Mouse (Mus musculus): ENCODE measurements around the gene Hist1h3d. TPM values are rescaled to one million over a fixed set of nuclear protein-coding genes. Genes with fewer than 3 reads are reported as not detected.

Gene Hist1h3d
- total and polyA plus RNA-seq, 3 experiments: 0.94 to 182 (median 13.5) TPM

GRCm38 (mm10) chr13:23543965-23544786, 31.4 kb upstream of the Hist1h3d start, which contains the start of gene Hist1h3f:
Hist1h3f (plus strand) TSS chr13:23544052.
- no peak for TF ChIP-seq ZNF384 (IDR thresholded peaks at IDR 0.05; ENCODE audit: low read depth, low read length)
- no peak for TF ChIP-seq ETS1 (conservative IDR thresholded peaks at IDR 0.05; ENCODE audit: low read depth, low read length)
- TF ChIP-seq ELF1 (IDR thresholded peaks at IDR 0.05; ENCODE audit: low read depth, low read length): peak; percentile 99
- TF ChIP-seq MAFK (IDR thresholded peaks at IDR 0.05; ENCODE audit: insufficient replicate concordance, low read length): 0 out of 2 replicates have a peak, but pooled peaks have one; percentile 7
- peak; percentile 93 for TF ChIP-seq CHD2 (IDR thresholded peaks at IDR 0.05; ENCODE audit: low read length)
- TF ChIP-seq CHD1 (IDR thresholded peaks at IDR 0.05; ENCODE audit: low read depth, low read length): no peak; the same call in none of the 2 replicates
- no peak for TF ChIP-seq CTCF (conservative IDR thresholded peaks at IDR 0.05 in 1 of 2, IDR thresholded peaks at IDR 0.05 in 1 of 2; ENCODE audit: low read depth in 2 of 2, low read length in 2 of 2)
- peak; percentile 99 for TF ChIP-seq TBP (conservative IDR thresholded peaks at IDR 0.05; ENCODE audit: low read depth, low read length)
- peak; percentile 80 for TF ChIP-seq TCF12 (IDR thresholded peaks at IDR 0.05; ENCODE audit: low read depth, low read length)
- peak; percentile 98 for TF ChIP-seq POLR2A (IDR thresholded peaks at IDR 0.05; ENCODE audit: low read depth, low read length)
- TF ChIP-seq KAT2A (IDR thresholded peaks at IDR 0.05; ENCODE audit: insufficient replicate concordance, low read length): 0 out of 2 replicates have a peak, but pooled peaks have one; percentile 67
- TF ChIP-seq ZMIZ1 (IDR thresholded peaks at IDR 0.05; ENCODE audit: low read depth, low read length): peak; percentile 99
- TF ChIP-seq UBTF (IDR thresholded peaks at IDR 0.05; ENCODE audit: low read depth, low read length): peak; percentile 90
- TF ChIP-seq MEF2A (IDR thresholded peaks at IDR 0.05; ENCODE audit: borderline replicate concordance, low read depth, low read length): no peak
- TF ChIP-seq MAX (IDR thresholded peaks at IDR 0.05; ENCODE audit: low read length): 0 out of 2 replicates have a peak, but pooled peaks have one; percentile 8
- TF ChIP-seq IRF4 (IDR thresholded peaks at IDR 0.05; ENCODE audit: low read depth, low read length): peak; percentile 8; the same call in 1 of the 2 replicates
- TF ChIP-seq USF2 (conservative IDR thresholded peaks at IDR 0.05; ENCODE audit: low read depth, low read length): no peak
- no peak for TF ChIP-seq USF1 (IDR thresholded peaks at IDR 0.05; ENCODE audit: low read depth, low read length)
- TF ChIP-seq E2F4 (IDR thresholded peaks at IDR 0.05; ENCODE audit: insufficient replicate concordance, low read depth, low read length): peak; percentile 71; the same call in 1 of the 2 replicates
- peak; percentile 31; the same call in 1 of the 2 replicates for TF ChIP-seq MXI1 (IDR thresholded peaks at IDR 0.05; ENCODE audit: low read depth, low read length)
- TF ChIP-seq POLR2AphosphoS2 (IDR thresholded peaks at IDR 0.05; ENCODE audit: low read depth, low read length): peak; percentile 99
- no peak for TF ChIP-seq PAX5 (IDR thresholded peaks at IDR 0.05; ENCODE audit: low read length)
- TF ChIP-seq BHLHE40 (IDR thresholded peaks at IDR 0.05; ENCODE audit: low read depth, low read length): no peak
- peak; percentile 79 for TF ChIP-seq HCFC1 (IDR thresholded peaks at IDR 0.05; ENCODE audit: low read depth, low read length)
- peak; percentile 54; the same call in 1 of the 2 replicates for TF ChIP-seq JUND (conservative IDR thresholded peaks at IDR 0.05; ENCODE audit: low read depth, low read length)
- peak; percentile 100 for TF ChIP-seq NELFE (IDR thresholded peaks at IDR 0.05; ENCODE audit: low read depth, low read length)
- TF ChIP-seq MYC (IDR thresholded peaks at IDR 0.05; ENCODE audit: low read depth, low read length): peak; percentile 82
- no peak for TF ChIP-seq SMC3 (IDR thresholded peaks at IDR 0.05; ENCODE audit: low read depth, low read length)
- Histone ChIP-seq H3K4me3 (replicated peaks in 1 of 3; ENCODE audit: low read depth in 2 of 3, low read length in 2 of 3, poor library complexity in 1 of 3) (peak within 1 kb of the TSS; percentile 50 to 72 (median 51)), H3K4me2 (ENCODE audit: insufficient read depth, low read depth, poor library complexity, severe bottlenecking) (peak within 1 kb of the TSS; percentile 84), H3K36me3 (replicated peaks in 1 of 2; ENCODE audit: control insufficient read depth in 1 of 2, insufficient read depth in 1 of 2, low read length in 1 of 2) (no peaks in the 10 kb centered on the region), H3K79me2 (replicated peaks; ENCODE audit: control insufficient read depth, extremely low read depth, insufficient read depth, poor library complexity, severe bottlenecking) (no peaks in the 10 kb centered on the region), H3K27ac (ENCODE audit: insufficient read depth, low read depth) (peak within 1 kb of the TSS; percentile 97), H3K27me3 (replicated peaks) (no peaks in the 10 kb centered on the region), H3K9me3 (replicated peaks; ENCODE audit: low read length) (no peaks in the 10 kb centered on the region), H3K4me1 (ENCODE audit: control insufficient read depth in 1 of 2, insufficient read depth in 2 of 2) (peaks cover 0 to 19% of the 10 kb centered on the region in 2 experiments; a peak in 2 of 4 replicates), H3K9ac (ENCODE audit: insufficient read depth, low read depth) (peak within 1 kb of the TSS; percentile 97)
- in situ Hi-C loops (cut with MboI; ENCODE audit: low pct_ligation_motif_present, low pct_unique_long_range_greater_than_20kb, low sequenced_read_pairs) (no loop called here), dilution Hi-C loops (cut with MboI; ENCODE audit: extremely low pct_ligation_motif_present, extremely low pct_unique_long_range_greater_than_20kb, low sequenced_read_pairs) (no loop called here)
- DNase-seq (ENCODE audit: extremely low read depth): peak; percentile 94

Data from CH12.LX (cell line).